ENCODE assay signal across 12 mouse cellular contexts in the genomic region with DNA sequence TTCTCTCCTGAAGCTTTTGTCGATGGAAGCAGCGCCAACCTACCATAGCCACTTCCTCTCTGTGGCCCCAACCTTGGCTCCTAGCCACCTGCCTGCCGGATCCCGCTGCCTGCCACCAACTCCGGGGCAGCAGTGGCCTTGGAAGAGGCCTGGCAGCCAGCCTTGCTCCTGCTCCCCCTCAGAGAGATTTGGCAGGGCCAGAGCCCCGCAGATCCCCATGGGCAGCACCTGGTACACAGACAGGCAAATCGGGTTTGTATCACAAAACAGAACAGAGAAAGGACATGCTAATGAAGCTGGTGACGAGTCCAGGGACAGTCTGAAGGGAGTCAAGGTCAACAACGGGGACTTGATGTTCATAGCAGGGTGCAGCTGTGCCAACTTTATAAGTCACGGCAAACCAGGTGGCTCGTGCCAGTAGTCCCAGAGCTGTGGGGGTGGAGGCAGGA. TPM values are rescaled to one million over a fixed set of nuclear protein-coding genes. Genes with fewer than 3 reads are reported as not detected.
DNase-seq lines count a peak whose midpoint lies in the region; ATAC-seq and TF ChIP-seq lines count a peak whose summit lies in the region.
"Had no signal": no experiment of that assay in that cellular context is flagged by ENCODE, and none has a peak within 500 bp of the region (broad histone marks: within the 10 kb centered on the region; RNA-seq: fewer than 3 reads in every experiment).

No protein-coding gene starts in this region.

- H3K4me3 ChIP-seq in liver, postnatal 0 days (ENCODE audit: low read depth, low read length) = no peak overlapping the region
- H3K4me3 ChIP-seq in limb, embryonic 10.5 days = no peak overlapping the region
- no peak overlapping the region for H3K4me3 ChIP-seq in forebrain, embryonic 13.5 days
- no peak overlapping the region for H3K4me3 ChIP-seq in lung, adult 2 months (replicated peaks; ENCODE audit: extremely low read depth, low read depth, low read length)

- H3K27ac ChIP-seq in liver, postnatal 0 days (ENCODE audit: low read depth) = peak overlapping the region; percentile 85
- no peak overlapping the region for H3K27ac ChIP-seq in limb, embryonic 10.5 days
- no peak overlapping the region for H3K27ac ChIP-seq in forebrain, embryonic 13.5 days

- TF ChIP-seq POLR2A in lung, adult 2 months (IDR thresholded peaks at IDR 0.05; ENCODE audit: borderline replicate concordance, extremely low read depth, low read depth, low read length) = no peak

- no peaks in the 10 kb centered on the region for H3K9me3 ChIP-seq in liver, postnatal 0 days (ENCODE audit: low read length)
- H3K9me3 ChIP-seq in limb, embryonic 10.5 days (replicated peaks) = no peaks in the 10 kb centered on the region
- no peaks in the 10 kb centered on the region; the same call in 1 of the 2 replicates for H3K9me3 ChIP-seq in forebrain, embryonic 13.5 days (replicated peaks)

- no peak overlapping the region; the same call in 1 of the 2 replicates for H3K9ac ChIP-seq in liver, postnatal 0 days (replicated peaks)
- no peak overlapping the region for H3K9ac ChIP-seq in forebrain, embryonic 13.5 days

- TF ChIP-seq EP300 in liver, postnatal 0 days (IDR thresholded peaks at IDR 0.05; ENCODE audit: low read depth) = peak; percentile 69; the same call in 1 of the 2 replicates

- WGBS in liver, postnatal 0 days (ENCODE audit: insufficient replicate concordance) = 57% methylated on average over 11 of the region's 11 CpGs
- WGBS in limb, embryonic 10.5 days = 82% methylated on average over 11 of the region's 11 CpGs
- WGBS in forebrain, embryonic 13.5 days = 69% methylated on average over 11 of the region's 11 CpGs
- 38% methylated on average over 11 of the region's 11 CpGs for WGBS in lung, adult 2 months

- H3K4me1 ChIP-seq in liver, postnatal 0 days (ENCODE audit: insufficient read depth) = no peaks in the 10 kb centered on the region
- H3K4me1 ChIP-seq in limb, embryonic 10.5 days = no peaks in the 10 kb centered on the region
- no peaks in the 10 kb centered on the region for H3K4me1 ChIP-seq in forebrain, embryonic 13.5 days
- no peaks in the 10 kb centered on the region for H3K4me1 ChIP-seq in lung, adult 2 months (ENCODE audit: control insufficient read depth, insufficient read depth, low read length)

- ATAC-seq in liver, postnatal 0 days = peak; percentile 87
- ATAC-seq in forebrain, embryonic 13.5 days = no peak
- ATAC-seq: Patski had no signal

- H3K36me3 ChIP-seq in liver, postnatal 0 days (replicated peaks; ENCODE audit: insufficient read depth, low read length) = no peaks in the 10 kb centered on the region
- no peaks in the 10 kb centered on the region for H3K36me3 ChIP-seq in limb, embryonic 10.5 days
- no peaks in the 10 kb centered on the region for H3K36me3 ChIP-seq in forebrain, embryonic 13.5 days (ENCODE audit: poor library complexity, severe bottlenecking)

- no peak overlapping the region for H3K4me2 ChIP-seq in liver, postnatal 0 days (ENCODE audit: low read depth, low read length)
- no peak overlapping the region for H3K4me2 ChIP-seq in forebrain, embryonic 13.5 days

- DNase-seq in liver, postnatal 0 days = peak; percentile 71
- DNase-seq in liver = no peak
- DNase-seq in adrenal gland, postnatal 10 days = peak; percentile 90
- DNase-seq in cerebellum, postnatal 36 days = peak; percentile 78 to 88
- peak; percentile 81 to 85 for DNase-seq in kidney, postnatal 36 days
- no peak for DNase-seq in limb, embryonic 10.5 days (ENCODE audit: low spot score)
- DNase-seq in lung, adult 2 months = no peak
- DNase-seq: lung, adult 18-20 months had no signal

- no peak for TF ChIP-seq CTCF in liver, postnatal 0 days (IDR thresholded peaks at IDR 0.05; ENCODE audit: low read depth)
- TF ChIP-seq CTCF in lung, adult 2 months (IDR thresholded peaks at IDR 0.05; ENCODE audit: insufficient read depth, low read length) = no peak

- H3K27me3 ChIP-seq in liver, postnatal 0 days (ENCODE audit: insufficient read depth, low read length) = no peaks in the 10 kb centered on the region
- H3K27me3 ChIP-seq in limb, embryonic 10.5 days (ENCODE audit: low read depth, poor library complexity, severe bottlenecking) = no peaks in the 10 kb centered on the region
- H3K27me3 ChIP-seq in forebrain, embryonic 13.5 days = no peaks in the 10 kb centered on the region
- H3K27me3 ChIP-seq: Patski had no signal

RNA-seq across cellular contexts. Expression of a gene that starts 10.0 kb away (rescaled TPM):
- 32.7 and 44.1 TPM in 2 replicates for polyA plus RNA-seq in liver, postnatal 0 days (2015; fragmentation: Nextera tagmentation; extraction: Ambion mirVana)
- 10 to 100 TPM; 18.0 to 19.3 TPM for total RNA-seq in adrenal gland, postnatal 10 days (2021)
- 0.13 TPM in 1 of 2 replicates, not detected in the other for polyA plus RNA-seq in limb, embryonic 10.5 days (2016; fragmentation: Nextera tagmentation; extraction: Ambion mirVana)
- not detected in 2 replicates for polyA plus RNA-seq in forebrain, embryonic 13.5 days (2015; fragmentation: Nextera tagmentation; extraction: Ambion mirVana)
- 0.36 and 0.54 TPM in 2 replicates for polyA plus RNA-seq in lung, adult 2 months (2012; rRNA removed)
- total RNA-seq: neutrophil, adult 5-6 weeks had no signal
- polyA plus RNA-seq: embryonic facial prominence, embryonic 14.5 days; Patski had no signal

RNA-seq across cellular contexts. Expression of a gene that starts 11.4 kb away (rescaled TPM):
- polyA plus RNA-seq in liver, postnatal 0 days (2015; fragmentation: Nextera tagmentation; extraction: Ambion mirVana) = 4.5 and 5.3 TPM in 2 replicates
- total RNA-seq in adrenal gland, postnatal 10 days (2021) = 1 to 10 TPM; 5.7 to 8.1 TPM
- polyA plus RNA-seq in limb, embryonic 10.5 days (2016; fragmentation: Nextera tagmentation; extraction: Ambion mirVana) = 12.9 and 14.0 TPM in 2 replicates
- polyA plus RNA-seq in forebrain, embryonic 13.5 days (2015; fragmentation: Nextera tagmentation; extraction: Ambion mirVana) = 6.7 and 7.7 TPM in 2 replicates
- 5.0 and 5.2 TPM in 2 replicates for polyA plus RNA-seq in lung, adult 2 months (2012; rRNA removed)

RNA-seq across cellular contexts. Expression of a gene that starts 17.4 kb away (rescaled TPM):
- polyA plus RNA-seq in liver, postnatal 0 days (2015; fragmentation: Nextera tagmentation; extraction: Ambion mirVana) = 118 and 129 TPM in 2 replicates
- total RNA-seq in adrenal gland, postnatal 10 days (2021) = 100 to 1,000 TPM in 1 of 2 experiments, 10 to 100 TPM in 1; 95.6 to 102 TPM
- 493 and 582 TPM in 2 replicates for polyA plus RNA-seq in limb, embryonic 10.5 days (2016; fragmentation: Nextera tagmentation; extraction: Ambion mirVana)
- 311 and 312 TPM in 2 replicates for polyA plus RNA-seq in forebrain, embryonic 13.5 days (2015; fragmentation: Nextera tagmentation; extraction: Ambion mirVana)
- 52.4 and 60.4 TPM in 2 replicates for polyA plus RNA-seq in lung, adult 2 months (2012; rRNA removed)

RNA-seq across cellular contexts. Expression of a gene that starts 21.0 kb away (rescaled TPM):
- 10.2 and 10.9 TPM in 2 replicates for polyA plus RNA-seq in liver, postnatal 0 days (2015; fragmentation: Nextera tagmentation; extraction: Ambion mirVana)
- 10 to 100 TPM; 12.9 to 13.3 TPM for total RNA-seq in adrenal gland, postnatal 10 days (2021)
- 31.3 and 31.6 TPM in 2 replicates for polyA plus RNA-seq in limb, embryonic 10.5 days (2016; fragmentation: Nextera tagmentation; extraction: Ambion mirVana)
- 25.0 and 29.5 TPM in 2 replicates for polyA plus RNA-seq in forebrain, embryonic 13.5 days (2015; fragmentation: Nextera tagmentation; extraction: Ambion mirVana)
- 40.8 and 43.3 TPM in 2 replicates for polyA plus RNA-seq in lung, adult 2 months (2012; rRNA removed)

RNA-seq across cellular contexts. Expression of a gene that starts 38.8 kb away (rescaled TPM):
- 0.40 and 0.59 TPM in 2 replicates for polyA plus RNA-seq in liver, postnatal 0 days (2015; fragmentation: Nextera tagmentation; extraction: Ambion mirVana)
- 1 to 10 TPM; 2.2 to 3.8 TPM for total RNA-seq in adrenal gland, postnatal 10 days (2021)
- 29.7 and 38.7 TPM in 2 replicates for polyA plus RNA-seq in limb, embryonic 10.5 days (2016; fragmentation: Nextera tagmentation; extraction: Ambion mirVana)
- polyA plus RNA-seq in forebrain, embryonic 13.5 days (2015; fragmentation: Nextera tagmentation; extraction: Ambion mirVana) = 0.92 and 0.99 TPM in 2 replicates
- 13.0 and 107 TPM in 2 replicates for polyA plus RNA-seq in lung, adult 2 months (2012; rRNA removed)

Comparison
In these comparisons a context has a peak if more than half of its experiments do, and no peak if none do; other contexts are left out.
1. DNase-seq: peak in liver, postnatal 0 days (single experiment), adrenal gland, postnatal 10 days (single experiment), cerebellum, postnatal 36 days (2 of 2) and kidney, postnatal 36 days (2 of 2); none in liver (single experiment), limb, embryonic 10.5 days (single experiment) and lung, adult 2 months (single experiment).
2. RNA of a gene that starts 10.0 kb away (polyA plus RNA-seq): 32.7 to 44.1 TPM in liver, postnatal 0 days; 0.36 to 0.54 TPM in lung, adult 2 months, 0.13 TPM in limb, embryonic 10.5 days and not detected in forebrain, embryonic 13.5 days; every median in the first group is over 10 times any median in the second.